Mouse (Mus musculus): ENCODE measurements around the gene Srpk2. TPM values are rescaled to one million over a fixed set of nuclear protein-coding genes. Genes with fewer than 3 reads are reported as not detected.

The Srpk2 gene
- total and polyA plus RNA-seq, 3 experiments, result 11.2 to 41.7 (median 16.9) TPM

DNA sequence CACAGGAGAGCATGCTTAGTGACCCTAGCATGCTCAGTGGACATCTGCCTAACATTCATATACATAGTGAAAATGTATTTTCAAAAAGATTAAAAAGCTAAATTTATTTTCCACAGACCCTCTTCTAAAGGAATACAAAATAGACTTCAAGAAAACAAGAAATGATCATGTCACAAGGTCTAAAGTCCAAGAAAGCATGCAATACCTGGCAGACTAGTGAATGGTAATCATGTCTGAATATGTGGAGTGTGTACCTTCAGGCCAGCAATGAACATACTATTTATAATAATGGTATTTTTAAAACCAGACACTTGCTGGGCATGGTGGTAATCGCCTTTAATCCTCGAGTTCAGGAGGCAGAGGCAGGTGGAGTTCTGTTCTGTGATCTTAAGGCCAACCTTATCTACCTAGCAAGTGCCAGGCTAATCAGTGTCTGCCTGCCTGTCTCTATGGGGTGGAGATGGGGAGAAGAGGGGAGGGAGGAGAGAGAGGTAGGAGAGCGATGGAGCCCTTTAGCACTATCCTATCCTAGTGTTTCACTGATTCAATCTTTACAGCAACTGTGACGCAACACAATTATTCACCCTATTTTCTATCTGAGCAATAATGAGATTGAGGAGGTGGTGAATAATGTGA lies 106.0 kb downstream of the Srpk2 start:
- no peak for DNase-seq (ENCODE audit: low read depth, low spot score)
- Histone ChIP-seq H3K27ac (ENCODE audit: control insufficient read depth, low read depth, low read length) (peak overlapping the region; percentile 76), H3K79me2 (ENCODE audit: control insufficient read depth, insufficient read depth, low read length, poor library complexity) (peaks cover 1% of the 10 kb centered on the region; the same call in 1 of the 2 replicates), H3K27me3 (ENCODE audit: control insufficient read depth in 1 of 2, insufficient read depth in 2 of 2, low read length in 2 of 2) (no peaks in the 10 kb centered on the region), H3K36me3 (ENCODE audit: control insufficient read depth in 1 of 2, insufficient read depth in 2 of 2, low read length in 2 of 2) (peaks cover 0 to 48% of the 10 kb centered on the region in 2 experiments; a peak in 2 of 4 replicates), H3K9me3 (replicated peaks; ENCODE audit: insufficient read depth, low read length) (no peaks in the 10 kb centered on the region), H3K4me3 (ENCODE audit: control insufficient read depth in 1 of 2, insufficient read depth in 1 of 2, low read depth in 2 of 2, low read length in 2 of 2) (0 out of 4 replicates have a peak overlapping the region, but pooled peaks of 1 of the 2 experiments have one; percentile 7), H3K9ac (ENCODE audit: control insufficient read depth, low read depth, low read length, poor library complexity, severe bottlenecking) (peak overlapping the region; percentile 8; the same call in 1 of the 2 replicates), H3K4me1 (ENCODE audit: control insufficient read depth in 1 of 2, insufficient read depth in 2 of 2, low read length in 2 of 2) (peaks cover 24 to 27% of the 10 kb centered on the region in 2 experiments)
- TF ChIP-seq GATA1 (IDR thresholded peaks at IDR 0.05; ENCODE audit: low read depth, low read length) (peak; percentile 50; the same call in 1 of the 2 replicates), TAL1 (IDR thresholded peaks at IDR 0.05; ENCODE audit: low read length) (peak; percentile 41; the same call in 1 of the 2 replicates), MYB (IDR thresholded peaks at IDR 0.05; ENCODE audit: low read depth, low read length) (no peak)

DNA sequence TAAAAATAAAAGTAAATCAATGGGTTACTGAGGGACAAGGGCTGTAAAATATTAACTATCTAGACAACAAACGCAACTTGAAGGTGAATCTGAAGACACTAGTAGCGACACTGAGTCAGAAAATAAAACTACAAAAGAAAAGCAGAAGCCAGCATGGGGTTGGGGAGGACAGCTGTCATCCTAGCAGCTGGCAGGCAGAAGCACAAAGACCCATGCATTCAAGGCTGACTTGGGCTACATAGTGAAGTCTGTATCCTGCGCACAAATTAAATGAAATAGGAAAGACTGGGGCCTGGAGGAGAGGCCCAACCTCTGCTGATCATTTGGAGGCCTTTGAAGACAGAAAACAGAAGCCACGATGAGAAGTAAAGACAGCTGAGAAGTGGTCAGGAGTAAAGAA lies 106.6 kb downstream of the Srpk2 start:
- Histone ChIP-seq H3K27ac (ENCODE audit: control insufficient read depth, low read depth, low read length) (peak overlapping the region; percentile 12; the same call in 1 of the 2 replicates), H3K4me3 (ENCODE audit: control insufficient read depth in 1 of 2, insufficient read depth in 1 of 2, low read depth in 2 of 2, low read length in 2 of 2) (no peak overlapping the region), H3K36me3 (ENCODE audit: control insufficient read depth in 1 of 2, insufficient read depth in 2 of 2, low read length in 2 of 2) (peaks cover 0 to 50% of the 10 kb centered on the region in 2 experiments; a peak in 2 of 4 replicates), H3K79me2 (ENCODE audit: control insufficient read depth, insufficient read depth, low read length, poor library complexity) (peaks cover 1% of the 10 kb centered on the region; the same call in 1 of the 2 replicates), H3K27me3 (ENCODE audit: control insufficient read depth in 1 of 2, insufficient read depth in 2 of 2, low read length in 2 of 2) (no peaks in the 10 kb centered on the region), H3K4me1 (ENCODE audit: control insufficient read depth in 1 of 2, insufficient read depth in 2 of 2, low read length in 2 of 2) (peaks cover 24 to 29% of the 10 kb centered on the region in 2 experiments), H3K9me3 (replicated peaks; ENCODE audit: insufficient read depth, low read length) (no peaks in the 10 kb centered on the region), H3K9ac (ENCODE audit: control insufficient read depth, low read depth, low read length, poor library complexity, severe bottlenecking) (no peak overlapping the region)
- DNase-seq (ENCODE audit: low read depth, low spot score), result peak; percentile 51
- no peak for TF ChIP-seq MEF2A (IDR thresholded peaks at IDR 0.05; ENCODE audit: extremely low read depth, insufficient replicate concordance, low read depth, low read length, poor library complexity, severe bottlenecking)
- TF ChIP-seq E2F4 (IDR thresholded peaks at IDR 0.05; ENCODE audit: borderline replicate concordance, low read depth, low read length), result no peak
- TF ChIP-seq CHD1 (IDR thresholded peaks at IDR 0.05; ENCODE audit: low read depth, low read length), result no peak
- TF ChIP-seq RAD21 (IDR thresholded peaks at IDR 0.05; ENCODE audit: low read depth, low read length), result no peak
- no peak for TF ChIP-seq JUND (IDR thresholded peaks at IDR 0.05; ENCODE audit: low read depth, low read length)
- no peak for TF ChIP-seq POLR2AphosphoS5 (IDR thresholded peaks at IDR 0.05; ENCODE audit: borderline replicate concordance, low read depth, low read length)
- TF ChIP-seq USF2 (IDR thresholded peaks at IDR 0.05; ENCODE audit: borderline replicate concordance in 1 of 2, insufficient read depth in 1 of 2, low read depth in 1 of 2, low read length in 2 of 2), result no peak
- no peak for TF ChIP-seq CHD2 (IDR thresholded peaks at IDR 0.05; ENCODE audit: low read length)
